Comparison of ENCODE assay signal across 22 mouse cellular contexts in genomic region chrX:77414156-77414555, GRCm38 (mm10).
A peak's percentile ranks its signal among the peaks of the same experiment; 100 is the strongest.
DNase-seq lines count a peak whose midpoint lies in the region; ATAC-seq and TF ChIP-seq lines count a peak whose summit lies in the region.
"Had no signal": no experiment of that assay in that cellular context is flagged by ENCODE, and none has a peak within 500 bp of the region (broad histone marks: within the 10 kb centered on the region; RNA-seq: fewer than 3 reads in every experiment).

No protein-coding gene starts in this region.

- H3K4me3 ChIP-seq in kidney, postnatal 0 days (replicated peaks; ENCODE audit: low read depth, low read length), result no peak overlapping the region
- H3K4me3 ChIP-seq in kidney, embryonic 14.5 days (ENCODE audit: low read length), result no peak overlapping the region
- H3K4me3 ChIP-seq in C2C12 (ENCODE audit: insufficient read depth, poor library complexity, severe bottlenecking) (no peak overlapping the region), macrophage (ENCODE audit: inconsistent target) (no peak overlapping the region)
- H3K4me3 ChIP-seq: limb, embryonic 10.5 days; midbrain, embryonic 15.5 days; neural tube, embryonic 15.5 days had no signal

- H3K27me3 ChIP-seq in kidney, postnatal 0 days (ENCODE audit: insufficient read depth, low read length), result no peaks in the 10 kb centered on the region
- H3K27me3 ChIP-seq in kidney, embryonic 14.5 days (ENCODE audit: control insufficient read depth, insufficient read depth, low read length), result no peaks in the 10 kb centered on the region
- H3K27me3 ChIP-seq in C2C12 (ENCODE audit: control insufficient read depth, insufficient read depth, insufficient read length), result no peaks in the 10 kb centered on the region
- H3K27me3 ChIP-seq: midbrain, embryonic 15.5 days; neural tube, embryonic 15.5 days had no signal

- no peak for ATAC-seq in kidney, postnatal 0 days (replicated peaks; ENCODE audit: low FRiP score, low read depth)
- ATAC-seq in kidney, embryonic 14.5 days (ENCODE audit: low FRiP score, low TSS enrichment), result no peak
- ATAC-seq: midbrain, embryonic 15.5 days had no signal

- DNase-seq in kidney, postnatal 0 days (ENCODE audit: low spot score), result peak; percentile 62
- DNase-seq in brain, adult 2 months (ENCODE audit: low read depth, low spot score), result peak; percentile 48
- no peak for DNase-seq in left cerebral cortex, adult 9 months (ENCODE audit: low spot score in 2 of 2)
- DNase-seq in embryo, embryonic 11 days, result no peak
- DNase-seq: adrenal gland, postnatal 14 days; cerebellum, adult 11-12 months; cerebellum, postnatal 25 days; gastrocnemius, postnatal 14 days; heart, postnatal 14 days; kidney, adult 9 months; right cerebral cortex, postnatal 14 days; spleen, adult 18-20 months; thymus, postnatal 36 days had no signal

- H3K79me2 ChIP-seq in C2C12 (ENCODE audit: control insufficient read depth, insufficient read depth), result no peaks in the 10 kb centered on the region
- H3K79me2 ChIP-seq in macrophage (ENCODE audit: inconsistent target), result no peaks in the 10 kb centered on the region

- H3K9me3 ChIP-seq in kidney, postnatal 0 days (replicated peaks; ENCODE audit: low read length), result no peaks in the 10 kb centered on the region
- no peaks in the 10 kb centered on the region for H3K9me3 ChIP-seq in kidney, embryonic 14.5 days (ENCODE audit: control insufficient read depth, low read length)
- H3K9me3 ChIP-seq: G1E; limb, embryonic 10.5 days; midbrain, embryonic 15.5 days; neural tube, embryonic 15.5 days had no signal

- no peaks in the 10 kb centered on the region for H3K36me3 ChIP-seq in kidney, postnatal 0 days (ENCODE audit: insufficient read depth, low read length)
- no peaks in the 10 kb centered on the region for H3K36me3 ChIP-seq in kidney, embryonic 14.5 days (ENCODE audit: control insufficient read depth, insufficient read depth, low read length)
- H3K36me3 ChIP-seq in C2C12 (ENCODE audit: control insufficient read depth, insufficient read depth) (no peaks in the 10 kb centered on the region), macrophage (ENCODE audit: inconsistent target) (no peaks in the 10 kb centered on the region)
- H3K36me3 ChIP-seq: G1E; limb, embryonic 10.5 days; midbrain, embryonic 15.5 days; neural tube, embryonic 15.5 days had no signal

- no peaks in the 10 kb centered on the region for H3K79me3 ChIP-seq in C2C12 (ENCODE audit: low read depth)

- no peak overlapping the region for H3K9ac ChIP-seq in kidney, postnatal 0 days (ENCODE audit: low read depth, low read length)
- no peak overlapping the region for H3K9ac ChIP-seq in kidney, embryonic 14.5 days (ENCODE audit: low read depth, low read length)
- H3K9ac ChIP-seq: hindbrain, embryonic 14.5 days; midbrain, embryonic 15.5 days; neural tube, embryonic 15.5 days had no signal

- no peak overlapping the region for H3K27ac ChIP-seq in kidney, postnatal 0 days
- no peak overlapping the region for H3K27ac ChIP-seq in kidney, embryonic 14.5 days (ENCODE audit: low read depth, low read length)
- H3K27ac ChIP-seq in macrophage, result peak overlapping the region; percentile 44
- H3K27ac ChIP-seq: hindbrain, embryonic 14.5 days; limb, embryonic 10.5 days; midbrain, embryonic 15.5 days; neural tube, embryonic 15.5 days had no signal

- TF ChIP-seq CTCF in kidney, postnatal 0 days (IDR thresholded peaks at IDR 0.05; ENCODE audit: low read depth), result no peak
- no peak for TF ChIP-seq CTCF in C2C12 (IDR thresholded peaks at IDR 0.05; ENCODE audit: control insufficient read depth, insufficient read depth, insufficient read length)

- no peaks in the 10 kb centered on the region for H3K4me1 ChIP-seq in kidney, postnatal 0 days (replicated peaks; ENCODE audit: insufficient read depth, low read length)
- no peaks in the 10 kb centered on the region for H3K4me1 ChIP-seq in kidney, embryonic 14.5 days (ENCODE audit: control insufficient read depth, insufficient read depth, low read length)
- H3K4me1 ChIP-seq: midbrain, embryonic 15.5 days; neural tube, embryonic 15.5 days had no signal

- no peak overlapping the region for H3K4me2 ChIP-seq in kidney, postnatal 0 days (ENCODE audit: low read length)
- no peak overlapping the region for H3K4me2 ChIP-seq in kidney, embryonic 14.5 days (replicated peaks; ENCODE audit: low read depth, low read length)
- H3K4me2 ChIP-seq: hindbrain, embryonic 14.5 days; liver, embryonic 11.5 days; midbrain, embryonic 15.5 days; neural tube, embryonic 15.5 days had no signal

- H3ac ChIP-seq in C2C12 (ENCODE audit: control insufficient read depth, insufficient read length, low read depth), result no peak overlapping the region

TF ChIP-seq in C2C12, 6 proteins besides CTCF, POLR2A, EP300 and RAD21:
- TF ChIP-seq USF1 (IDR thresholded peaks at IDR 0.05; ENCODE audit: low read depth), result no peak
- peak; percentile 57 for TF ChIP-seq MYOD1 (IDR thresholded peaks at IDR 0.05; ENCODE audit: control insufficient read depth, insufficient read length, low read depth)

Comparison
In these comparisons a context has a peak if more than half of its experiments do, and no peak if none do; other contexts are left out.
1. DNase-seq: peak in kidney, postnatal 0 days (single experiment) and brain, adult 2 months (single experiment); none in left cerebral cortex, adult 9 months (0 of 2) and embryo, embryonic 11 days (single experiment).